ENCODE assay signal across 14 mouse cellular contexts in genomic region chr6:86528451-86528785, GRCm38 (mm10). TPM values are rescaled to one million over a fixed set of nuclear protein-coding genes. Genes with fewer than 3 reads are reported as not detected.
DNase-seq lines count a peak whose midpoint lies in the region; ATAC-seq and TF ChIP-seq lines count a peak whose summit lies in the region.
"Had no signal": no experiment of that assay in that cellular context is flagged by ENCODE, and none has a peak within 500 bp of the region (broad histone marks: within the 10 kb centered on the region; RNA-seq: fewer than 3 reads in every experiment).

No protein-coding gene starts in this region.

- H3K9me3 ChIP-seq in hindbrain, embryonic 13.5 days: no peaks in the 10 kb centered on the region
- no peaks in the 10 kb centered on the region for H3K9me3 ChIP-seq in hindbrain, postnatal 0 days (ENCODE audit: low read length)
- H3K9me3 ChIP-seq in neural tube, embryonic 13.5 days: no peaks in the 10 kb centered on the region
- H3K9me3 ChIP-seq in liver, embryonic 16.5 days (replicated peaks; ENCODE audit: control insufficient read depth, low read length): no peaks in the 10 kb centered on the region
- H3K9me3 ChIP-seq: embryonic facial prominence, embryonic 12.5 days; heart, embryonic 15.5 days; intestine, embryonic 15.5 days; limb, embryonic 15.5 days had no signal

- H3K27ac ChIP-seq in hindbrain, embryonic 13.5 days: no peak overlapping the region
- H3K27ac ChIP-seq in hindbrain, postnatal 0 days: no peak overlapping the region
- no peak overlapping the region for H3K27ac ChIP-seq in neural tube, embryonic 13.5 days (replicated peaks)
- no peak overlapping the region for H3K27ac ChIP-seq in liver, embryonic 16.5 days (ENCODE audit: low read length)
- H3K27ac ChIP-seq: intestine, embryonic 15.5 days had no signal

- H3K9ac ChIP-seq in hindbrain, embryonic 13.5 days: no peak overlapping the region
- H3K9ac ChIP-seq in hindbrain, postnatal 0 days (replicated peaks; ENCODE audit: low read length): no peak overlapping the region
- H3K9ac ChIP-seq in neural tube, embryonic 13.5 days: no peak overlapping the region
- H3K9ac ChIP-seq in liver, embryonic 16.5 days (ENCODE audit: low read depth, low read length): no peak overlapping the region
- H3K9ac ChIP-seq: heart, embryonic 15.5 days; intestine, embryonic 15.5 days; limb, embryonic 15.5 days had no signal

- peak; percentile 24 for DNase-seq in cerebellum, adult 11-12 months
- no peak for DNase-seq in cerebellum, adult 11 months
- DNase-seq in hindbrain, postnatal 0 days (ENCODE audit: low spot score): no peak
- no peak for DNase-seq in neural tube, embryonic 10.5 days (ENCODE audit: extremely low spot score, low spot score)
- DNase-seq in T-cell, adult 2 months (ENCODE audit: low spot score): no peak
- DNase-seq: kidney, postnatal 10 days; lung, postnatal 10 days had no signal

- H3K4me2 ChIP-seq in hindbrain, embryonic 13.5 days: 0 out of 2 replicates have a peak overlapping the region, but pooled peaks have one; percentile 23
- H3K4me2 ChIP-seq in hindbrain, postnatal 0 days (ENCODE audit: low read depth, low read length): no peak overlapping the region
- H3K4me2 ChIP-seq in neural tube, embryonic 13.5 days: peak overlapping the region; percentile 32; the same call in 1 of the 2 replicates
- H3K4me2 ChIP-seq in liver, embryonic 16.5 days (ENCODE audit: low read depth, low read length): peak overlapping the region; percentile 28; the same call in 1 of the 2 replicates

- H3K27me3 ChIP-seq in hindbrain, embryonic 13.5 days: no peaks in the 10 kb centered on the region
- no peaks in the 10 kb centered on the region for H3K27me3 ChIP-seq in hindbrain, postnatal 0 days (ENCODE audit: insufficient read depth, low read length)
- H3K27me3 ChIP-seq in neural tube, embryonic 13.5 days: no peaks in the 10 kb centered on the region
- H3K27me3 ChIP-seq in liver, embryonic 16.5 days (ENCODE audit: control insufficient read depth, insufficient read depth, low read depth, low read length): no peaks in the 10 kb centered on the region
- H3K27me3 ChIP-seq: embryonic facial prominence, embryonic 12.5 days; heart, embryonic 15.5 days; intestine, embryonic 15.5 days; limb, embryonic 15.5 days had no signal

- H3K36me3 ChIP-seq in hindbrain, embryonic 13.5 days: peaks cover 22% of the 10 kb centered on the region
- H3K36me3 ChIP-seq in hindbrain, postnatal 0 days (ENCODE audit: insufficient read depth, low read length): peaks cover 7% of the 10 kb centered on the region; the same call in 1 of the 2 replicates
- peaks cover 34% of the 10 kb centered on the region for H3K36me3 ChIP-seq in neural tube, embryonic 13.5 days
- peaks cover 10% of the 10 kb centered on the region for H3K36me3 ChIP-seq in liver, embryonic 16.5 days (ENCODE audit: control insufficient read depth, insufficient read depth)

- 94% methylated on average over 1 of the region's 1 CpGs for WGBS in hindbrain, embryonic 13.5 days
- 77% methylated on average over 1 of the region's 1 CpGs for WGBS in hindbrain, postnatal 0 days
- 91% methylated on average over 1 of the region's 1 CpGs for WGBS in neural tube, embryonic 13.5 days
- 84% methylated on average over 1 of the region's 1 CpGs for WGBS in liver, embryonic 16.5 days (ENCODE audit: insufficient replicate concordance)

- H3K4me3 ChIP-seq in hindbrain, embryonic 13.5 days: no peak overlapping the region
- H3K4me3 ChIP-seq in hindbrain, postnatal 0 days (ENCODE audit: low read length): no peak overlapping the region
- no peak overlapping the region for H3K4me3 ChIP-seq in neural tube, embryonic 13.5 days
- H3K4me3 ChIP-seq in liver, embryonic 16.5 days (ENCODE audit: low read depth, low read length): no peak overlapping the region
- H3K4me3 ChIP-seq: embryonic facial prominence, embryonic 12.5 days; intestine, embryonic 15.5 days; limb, embryonic 15.5 days had no signal

- no peak for ATAC-seq in hindbrain, embryonic 13.5 days (ENCODE audit: low FRiP score)
- ATAC-seq in hindbrain, postnatal 0 days: no peak
- ATAC-seq in neural tube, embryonic 13.5 days (ENCODE audit: low read depth): no peak
- no peak for ATAC-seq in liver, embryonic 16.5 days (ENCODE audit: low read depth)
- ATAC-seq: intestine, embryonic 15.5 days had no signal

- H3K4me1 ChIP-seq in hindbrain, embryonic 13.5 days (replicated peaks): peaks cover 17% of the 10 kb centered on the region
- H3K4me1 ChIP-seq in hindbrain, postnatal 0 days (ENCODE audit: insufficient read depth, low read length): peaks cover 3% of the 10 kb centered on the region; the same call in 1 of the 2 replicates
- H3K4me1 ChIP-seq in neural tube, embryonic 13.5 days (replicated peaks): peaks cover 13% of the 10 kb centered on the region
- peaks cover 16% of the 10 kb centered on the region for H3K4me1 ChIP-seq in liver, embryonic 16.5 days (ENCODE audit: control insufficient read depth, low read depth, low read length)
- H3K4me1 ChIP-seq: intestine, embryonic 15.5 days had no signal

- no peak for TF ChIP-seq CTCF in hindbrain, postnatal 0 days (IDR thresholded peaks at IDR 0.05; ENCODE audit: low read depth)

RNA-seq across cellular contexts. Expression of gene Pcbp1, which starts 2.3 kb away (rescaled TPM):
- 268 and 333 TPM in 2 replicates for polyA plus RNA-seq in hindbrain, embryonic 13.5 days (2015; fragmentation: Nextera tagmentation; extraction: Ambion mirVana)
- 61.7 and 71.3 TPM in 2 replicates for total RNA-seq in hindbrain, postnatal 0 days (2014; rRNA removed)
- 300 and 303 TPM in 2 replicates for polyA plus RNA-seq in hindbrain, postnatal 0 days (2015; fragmentation: Nextera tagmentation; extraction: Ambion mirVana)
- polyA plus RNA-seq in neural tube, embryonic 13.5 days (2015; fragmentation: Nextera tagmentation; extraction: Ambion mirVana): 431 and 435 TPM in 2 replicates
- polyA plus RNA-seq in liver, embryonic 16.5 days (2015; fragmentation: Nextera tagmentation; extraction: Ambion mirVana): 82.3 and 84.0 TPM in 2 replicates
